Mouse (Mus musculus) olfactory bulb, adult 2 months (tissue): ENCODE measurements around the gene Fmo5.

Experiments
- CTCF ChIP-seq: fragments of 200-500 bp; IDR thresholded peaks from 2 replicates; pipeline ENCODE4 v1.5.1; 2012; ENCODE audit warnings: low read depth, mild to moderate bottlenecking, low read length, moderate library complexity; ENCODE audit not compliant: insufficient read depth
- POLR2A ChIP-seq: fragments of 200-500 bp; IDR thresholded peaks from 2 replicates; pipeline ENCODE4 v1.6.1; 2012; ENCODE audit warnings: mild to moderate bottlenecking, low read depth, low read length, moderate library complexity; ENCODE audit not compliant: insufficient read depth

DNA sequence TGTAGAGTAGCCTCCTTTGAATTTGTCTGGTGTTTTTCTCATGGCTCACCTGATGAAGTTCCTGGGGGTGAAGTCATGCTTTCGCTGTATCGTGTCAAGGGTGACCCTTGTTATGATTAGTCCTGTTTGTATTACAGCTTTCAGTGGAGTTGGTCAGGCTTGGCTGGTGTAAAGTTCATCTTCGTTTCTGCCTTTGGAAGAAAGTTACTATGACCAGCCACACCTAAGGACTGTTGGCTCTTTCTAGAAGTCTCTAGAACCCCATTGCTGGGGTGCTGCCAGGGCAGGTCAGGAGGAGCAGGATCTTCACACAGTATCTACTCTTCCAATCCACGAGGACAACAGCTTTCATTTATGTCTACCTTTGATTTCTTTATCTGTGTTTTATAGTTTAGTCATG lies 4.9 kb downstream of the Fmo5 start:
- TF ChIP-seq CTCF (no peak), POLR2A (no peak)
